Mouse (Mus musculus) limb, embryonic 14.5 days (tissue): ENCODE data around the gene Olfml2b. TPM values are rescaled to one million over a fixed set of nuclear protein-coding genes. Genes with fewer than 3 reads are reported as not detected.

Source experiments
- ATAC-seq: fragments of 200-750 bp; cut with Nextera tagmentation; 2 replicates; pipeline ENCODE4 v1.8.0; 2017; ENCODE audit warnings: low read depth, moderate number of reproducible peaks, moderate TSS enrichment; ENCODE audit not compliant: low FRiP score
- DNase-seq: peaks from one replicate; pipeline ENCODE4 v3.0.0-alpha.2; 2015; ENCODE audit warnings: low spot score
- H3K27ac ChIP-seq: fragments of 300-500 bp; sonication (generic); replicated peaks from 2 replicates; pipeline ENCODE4 v1.5.1; 2014; ENCODE audit warnings: low read depth, mild to moderate bottlenecking, low read length, moderate library complexity, mixed read lengths
- H3K27me3 ChIP-seq: fragments of 300-500 bp; sonication (generic); 2 replicates; pipeline ENCODE4 v1.6.1; 2014; ENCODE audit warnings: low read length, mixed read lengths; ENCODE audit not compliant: control insufficient read depth, insufficient read depth
- H3K36me3 ChIP-seq: fragments of 300-500 bp; sonication (generic); 2 replicates; pipeline ENCODE4 v1.6.1; 2014; ENCODE audit warnings: mild to moderate bottlenecking, low read length, moderate library complexity, mixed read lengths; ENCODE audit not compliant: control insufficient read depth, insufficient read depth
- H3K4me1 ChIP-seq: fragments of 300-500 bp; sonication (generic); 2 replicates; pipeline ENCODE4 v1.6.1; 2014; ENCODE audit warnings: antibody characterized with exemption, low read length, mixed read lengths; ENCODE audit not compliant: control insufficient read depth, insufficient read depth
- H3K4me2 ChIP-seq: fragments of 300-500 bp; sonication (generic); replicated peaks from 2 replicates; pipeline ENCODE4 v1.6.1; 2014; ENCODE audit warnings: low read depth, mild to moderate bottlenecking, low read length, moderate library complexity; ENCODE audit not compliant: severe bottlenecking
- H3K4me3 ChIP-seq: fragments of 300-500 bp; sonication (generic); replicated peaks from 2 replicates; pipeline ENCODE4 v1.5.1; 2014; ENCODE audit warnings: low read length
- H3K9ac ChIP-seq: fragments of 300-500 bp; sonication (generic); 2 replicates; pipeline ENCODE4 v1.6.1; 2014; ENCODE audit warnings: mild to moderate bottlenecking, low read depth, low read length, moderate library complexity; ENCODE audit not compliant: severe bottlenecking
- H3K9me3 ChIP-seq: fragments of 300-500 bp; sonication (generic); 2 replicates; pipeline ENCODE4 v1.6.1; 2016; ENCODE audit warnings: low read length; ENCODE audit not compliant: control insufficient read depth
- POLR2A ChIP-seq: fragments of 200-500 bp; IDR thresholded peaks from 2 replicates; pipeline ENCODE4 v1.8.0; 2012; ENCODE audit warnings: inconsistent platforms, mild to moderate bottlenecking, moderate library complexity, borderline replicate concordance; ENCODE audit not compliant: insufficient read depth, insufficient read length; ENCODE audit errors: extremely low read depth
- WGBS: fragments of 180-500 bp; shearing (Covaris S2); extraction: QIAGEN DNeasy Blood & Tissue Kit; methylation state at CpG from one replicate; pipeline ENCODE4 v1.1.7; 2014; 5-methylcytosine and 5-hydroxymethylcytosine counted together
- polyA plus RNA-seq, 2 experiments: library from polyadenylated mRNA; depleted of rRNA in 1 of 2; stranded (reverse) in 1 of 2; unstranded in 1 of 2; fragments of >200 nt; fragmentation: Nextera tagmentation in 1 of 2; extraction: Ambion mirVana in 1 of 2; gene quantifications; 2 replicates each; pipeline versions ENCODE4 v1.2.1 to v1.2.3; 2012 to 2014

The Olfml2b gene
- polyA plus RNA-seq (2012; rRNA removed), result 50.4 and 57.7 TPM in 2 replicates
- 50.6 and 59.1 TPM in 2 replicates for polyA plus RNA-seq (2014; fragmentation: Nextera tagmentation; extraction: Ambion mirVana)

DNA sequence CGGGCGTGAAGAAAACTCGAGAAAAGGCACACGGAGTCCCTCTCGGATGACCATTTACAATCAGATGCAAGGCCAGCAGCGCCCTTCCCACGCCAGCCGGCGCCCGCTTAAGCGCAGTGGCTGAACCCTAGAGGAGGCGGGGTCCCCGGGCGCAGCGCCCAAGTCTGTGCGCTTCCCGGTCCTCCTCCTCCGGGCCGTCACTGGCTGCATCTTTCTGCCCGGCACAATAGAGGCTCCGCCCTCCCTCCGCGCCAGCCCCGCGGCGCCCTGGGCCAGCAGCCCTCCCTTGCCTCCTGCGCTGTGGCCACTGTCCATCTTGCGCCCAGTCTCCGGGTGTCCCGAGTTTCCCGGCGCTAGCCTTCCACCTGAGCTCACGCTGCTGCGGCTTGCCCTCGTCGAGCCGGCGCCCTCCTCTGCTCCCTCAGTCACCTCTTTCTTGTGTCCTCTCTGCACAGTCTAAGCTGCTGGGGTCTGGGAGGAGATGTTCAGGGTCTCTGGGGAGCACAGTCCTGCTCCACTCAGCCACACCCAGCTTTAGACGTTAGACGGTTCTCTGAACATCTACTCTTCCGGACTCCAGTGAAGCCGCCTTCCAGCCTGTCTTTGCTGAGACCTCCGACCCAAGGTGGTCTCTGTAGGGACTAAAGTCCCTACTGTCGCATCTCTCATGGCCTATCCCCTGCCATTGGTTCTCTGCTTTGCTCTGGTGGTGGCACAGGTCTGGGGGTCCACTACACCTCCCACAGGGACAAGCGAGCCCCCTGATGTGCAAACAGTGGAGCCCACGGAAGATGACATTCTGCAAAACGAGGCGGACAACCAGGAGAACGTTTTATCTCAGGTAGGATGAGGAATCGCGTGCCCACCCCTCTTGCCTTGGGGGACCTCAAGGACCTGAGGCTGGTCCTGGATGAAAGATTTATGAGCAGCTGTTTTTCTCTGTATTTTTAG, at the start of gene Olfml2b:
Olfml2b (plus strand) TSS at position 278 of the 951 bp plus-strand sequence.
- H3K4me2 ChIP-seq, result peak within 1 kb of the TSS; percentile 78
- peak within 1 kb of the TSS; percentile 43; the same call in 1 of the 2 replicates for H3K27ac ChIP-seq
- peak; percentile 91 for ATAC-seq
- H3K36me3 ChIP-seq, result peaks cover 3% of the 10 kb centered on the region; the same call in 1 of the 2 replicates
- H3K4me1 ChIP-seq, result peaks cover 21% of the 10 kb centered on the region
- H3K9ac ChIP-seq, result peak within 1 kb of the TSS; percentile 57
- WGBS, result 15% methylated on average over 42 of the region's 51 CpGs
- peak within 1 kb of the TSS; percentile 53 for H3K4me3 ChIP-seq
- peak; percentile 82 for DNase-seq
- no peaks in the 10 kb centered on the region for H3K27me3 ChIP-seq
- 0 out of 2 replicates have a peak, but pooled peaks have one; percentile 9 for TF ChIP-seq POLR2A
- H3K9me3 ChIP-seq, result no peaks in the 10 kb centered on the region

DNA sequence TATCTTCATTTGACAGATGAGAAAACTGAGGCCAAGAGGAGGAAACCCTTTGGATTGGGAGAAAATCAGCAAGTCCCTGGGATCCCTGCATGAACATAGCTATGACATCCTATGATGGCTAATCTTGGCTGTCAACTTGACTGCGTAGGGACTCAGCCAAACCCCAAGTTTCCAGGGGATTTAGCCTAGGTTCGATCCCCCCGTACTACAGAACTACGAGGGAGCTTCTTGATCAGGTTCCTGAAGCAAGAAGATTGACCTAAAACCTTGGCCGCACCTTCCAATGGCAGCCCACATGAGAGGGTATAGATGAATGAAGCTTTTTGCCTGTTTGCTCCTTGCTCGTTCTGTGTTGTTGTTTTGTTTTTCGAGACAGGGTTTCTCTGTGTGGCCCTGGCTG, 49.8 kb upstream of the Olfml2b start:
- no peaks in the 10 kb centered on the region for H3K9me3 ChIP-seq
- no peak for TF ChIP-seq POLR2A
- no peak for DNase-seq
- 86% methylated on average over 7 of the region's 7 CpGs for WGBS
- no peaks in the 10 kb centered on the region for H3K4me1 ChIP-seq
- H3K36me3 ChIP-seq, result no peaks in the 10 kb centered on the region
- H3K4me2 ChIP-seq, result no peak overlapping the region
- H3K27me3 ChIP-seq, result no peaks in the 10 kb centered on the region
- H3K27ac ChIP-seq, result no peak overlapping the region
- H3K9ac ChIP-seq, result no peak overlapping the region
- H3K4me3 ChIP-seq, result no peak overlapping the region
- no peak for ATAC-seq

GRCm38 (mm10) chr1:170605228-170606001, 38.9 kb upstream of the Olfml2b start:
- H3K9ac ChIP-seq, result no peak overlapping the region
- peaks cover 15% of the 10 kb centered on the region; the same call in 1 of the 2 replicates for H3K4me1 ChIP-seq
- DNase-seq (peak; percentile 85), ATAC-seq (peak; percentile 91)
- peak overlapping the region; percentile 78 for H3K27ac ChIP-seq
- WGBS, result 20% methylated on average over 21 of the region's 21 CpGs
- no peaks in the 10 kb centered on the region for H3K9me3 ChIP-seq
- H3K36me3 ChIP-seq, result no peaks in the 10 kb centered on the region
- no peak overlapping the region for H3K4me3 ChIP-seq
- peak overlapping the region; percentile 28; the same call in 1 of the 2 replicates for H3K4me2 ChIP-seq
- no peak for TF ChIP-seq POLR2A
- H3K27me3 ChIP-seq, result no peaks in the 10 kb centered on the region

- WGBS, result 95% methylated on average over 8 of the region's 8 CpGs
Observed at GRCm38 (mm10) chr1:170607231-170607917, 37.0 kb upstream of the Olfml2b start.

More at GRCm38 (mm10) chr1:170607231-170607917, 37.0 kb upstream of the Olfml2b start:
- Histone ChIP-seq H3K4me1 (peaks cover 15% of the 10 kb centered on the region; the same call in 1 of the 2 replicates), H3K27ac (no peak overlapping the region), H3K9ac (no peak overlapping the region), H3K4me3 (no peak overlapping the region), H3K9me3 (no peaks in the 10 kb centered on the region), H3K27me3 (no peaks in the 10 kb centered on the region), H3K36me3 (no peaks in the 10 kb centered on the region), H3K4me2 (no peak overlapping the region)
- no peak for DNase-seq
- no peak for ATAC-seq
- TF ChIP-seq POLR2A, result no peak
